Mouse (Mus musculus) heart, postnatal 4 days (tissue): ENCODE data around the gene Zxdc. TPM values are rescaled to one million over a fixed set of nuclear protein-coding genes. Genes with fewer than 3 reads are reported as not detected.

Experiments used
- DNase-seq: peaks from one replicate; pipeline ENCODE4 v3.0.0; 2021
- total RNA-seq, 2 experiments: library from RNA; stranded (reverse); gene quantifications; 2 replicates each; pipeline ENCODE4 v1.2.3; 2021

The Zxdc gene
- total RNA-seq, 2 experiments from 2014 or later, result 17.4 to 18.6 TPM

- no peak for DNase-seq
Observed at GRCm38 (mm10) chr6:90377708-90378107, 8.4 kb downstream of the Zxdc start.

GRCm38 (mm10) chr6:90381465-90381864 is 12.2 kb downstream of the Zxdc start:
- no peak for DNase-seq

GRCm38 (mm10) chr6:90390629-90391028 is 21.3 kb downstream of the Zxdc start:
- DNase-seq, result no peak

- DNase-seq, result no peak
Observed at GRCm38 (mm10) chr6:90393948-90394347, 24.7 kb downstream of the Zxdc start.

GRCm38 (mm10) chr6:90395751-90396150 is 26.5 kb downstream of the Zxdc start:
- DNase-seq, result no peak

- no peak for DNase-seq
Observed at GRCm38 (mm10) chr6:90397291-90397690, 28.0 kb downstream of the Zxdc start.

GRCm38 (mm10) chr6:90408632-90409031 is 39.3 kb downstream of the Zxdc start:
- DNase-seq, result no peak

- no peak for DNase-seq
Observed at GRCm38 (mm10) chr6:90410972-90411371, 41.7 kb downstream of the Zxdc start.

- DNase-seq, result no peak
Observed at GRCm38 (mm10) chr6:90411926-90412325, 42.6 kb downstream of the Zxdc start.

- DNase-seq, result peak; percentile 84
Observed at GRCm38 (mm10) chr6:90422565-90422964, 53.3 kb downstream of the Zxdc start.

- DNase-seq, result no peak
Observed at GRCm38 (mm10) chr6:90425361-90425760, 56.1 kb downstream of the Zxdc start.

GRCm38 (mm10) chr6:90426003-90426402 is 56.7 kb downstream of the Zxdc start:
- no peak for DNase-seq

GRCm38 (mm10) chr6:90428380-90428974 is 59.2 kb downstream of the Zxdc start, which contains the start of gene Cfap100:
Gene Cfap100, minus strand, starts transcription at chr6:90428797.
- peak; percentile 79 for DNase-seq

GRCm38 (mm10) chr6:90429911-90430310 is 60.6 kb downstream of the Zxdc start:
- no peak for DNase-seq

GRCm38 (mm10) chr6:90431487-90431886 is 62.2 kb downstream of the Zxdc start:
- DNase-seq, result peak; percentile 42

- DNase-seq, result no peak
Observed at GRCm38 (mm10) chr6:90434687-90435086, 65.4 kb downstream of the Zxdc start.

- DNase-seq, result peak; percentile 89
Observed at GRCm38 (mm10) chr6:90435195-90435618, 65.9 kb downstream of the Zxdc start.

GRCm38 (mm10) chr6:90436192-90436907 is 67.1 kb downstream of the Zxdc start:
- DNase-seq, result no peak

- no peak for DNase-seq
Observed at GRCm38 (mm10) chr6:90437041-90437440, 67.7 kb downstream of the Zxdc start.

- no peak for DNase-seq
Observed at GRCm38 (mm10) chr6:90446883-90447282, 77.6 kb downstream of the Zxdc start.

GRCm38 (mm10) chr6:90450179-90450578 is 80.9 kb downstream of the Zxdc start:
- peak; percentile 95 for DNase-seq

GRCm38 (mm10) chr6:90450697-90451096 is 81.4 kb downstream of the Zxdc start:
- DNase-seq, result peak; percentile 82

- no peak for DNase-seq
Observed at GRCm38 (mm10) chr6:90451512-90451911, 82.2 kb downstream of the Zxdc start.

GRCm38 (mm10) chr6:90452603-90453002 is 83.3 kb downstream of the Zxdc start:
- no peak for DNase-seq
